Mouse (Mus musculus): ENCODE measurements around the gene Preb.

Preb gene

DNA sequence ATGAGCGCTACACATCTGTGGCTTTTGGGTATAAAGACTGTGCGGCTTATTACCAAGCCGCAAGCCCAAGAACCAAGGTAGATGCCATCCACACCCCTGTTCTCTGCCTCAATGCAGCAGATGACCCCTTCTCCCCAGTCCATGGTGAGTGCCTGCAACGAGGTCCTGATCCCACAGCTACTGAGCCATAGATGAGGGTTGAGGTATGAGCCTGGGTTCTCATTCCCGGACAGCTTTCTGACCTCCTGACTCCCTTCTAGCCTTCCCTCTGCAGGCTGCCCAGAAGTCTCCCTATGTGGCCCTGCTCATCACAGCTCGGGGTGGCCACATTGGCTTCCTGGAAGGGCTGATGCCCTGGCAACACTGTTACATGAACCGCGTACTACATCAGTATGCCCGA is 5.6 kb downstream of the Preb start:
- DNase-seq (ENCODE audit: low spot score), result no peak

GRCm38 (mm10) chr5:30954065-30954464 is 6.1 kb downstream of the Preb start:
- DNase-seq (ENCODE audit: low spot score), result no peak

GRCm38 (mm10) chr5:30952551-30952950 is 7.6 kb downstream of the Preb start:
- DNase-seq (ENCODE audit: low spot score), result no peak

GRCm38 (mm10) chr5:30951706-30952105 is 8.5 kb downstream of the Preb start:
- no peak for DNase-seq (ENCODE audit: low spot score)

GRCm38 (mm10) chr5:30950922-30951321 is 9.2 kb downstream of the Preb start:
- no peak for DNase-seq (ENCODE audit: low spot score)

DNA sequence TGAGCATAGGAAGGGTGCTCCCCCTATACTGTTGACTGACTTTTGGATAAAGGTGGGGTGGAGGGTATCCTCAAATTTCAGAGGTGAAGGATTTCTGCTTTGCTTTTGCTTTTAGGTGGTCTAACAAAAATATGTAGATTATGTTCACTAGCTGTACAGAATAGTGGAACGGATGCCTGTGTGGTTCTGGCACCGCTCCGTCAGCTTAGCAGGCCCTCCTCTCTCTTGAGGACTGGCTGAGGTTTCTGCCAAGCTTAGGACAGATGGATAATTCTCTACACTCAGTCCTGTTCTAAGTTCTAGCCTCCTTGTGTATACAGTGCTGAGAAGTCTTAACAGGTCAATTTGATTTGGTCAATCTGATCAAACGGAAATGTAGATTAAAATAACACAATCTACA is 9.7 kb downstream of the Preb start:
- no peak for DNase-seq (ENCODE audit: low spot score)

- DNase-seq (ENCODE audit: low spot score), result peak; percentile 91
Observed at GRCm38 (mm10) chr5:30949654-30950326, 10.4 kb downstream of the Preb start.

DNA sequence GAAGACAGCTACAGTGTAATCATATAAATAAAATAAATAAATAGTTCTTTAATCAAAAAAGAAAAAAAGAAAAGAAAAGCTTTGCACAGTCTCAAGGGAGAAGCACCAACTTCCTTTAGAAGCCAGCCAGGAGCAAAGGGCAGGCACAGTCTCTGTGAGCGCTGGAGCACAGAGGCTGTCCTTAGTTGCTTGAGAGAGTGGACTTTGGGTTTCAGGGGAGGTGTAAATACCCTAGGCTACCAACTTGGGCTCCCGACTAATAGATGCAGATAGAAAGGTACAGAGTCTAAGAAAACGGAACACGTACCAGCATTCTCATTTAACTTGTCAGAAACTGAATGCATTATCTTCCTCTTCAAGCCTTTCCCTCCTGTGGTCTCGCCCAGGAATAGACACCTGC is 11.5 kb downstream of the Preb start:
- DNase-seq (ENCODE audit: low spot score), result no peak

GRCm38 (mm10) chr5:30944956-30945781 is 15.0 kb downstream of the Preb start, which contains the start of gene Cgref1:
Cgref1 (minus strand) TSS chr5:30945591.
- peak; percentile 73 for DNase-seq (ENCODE audit: low spot score)

DNA sequence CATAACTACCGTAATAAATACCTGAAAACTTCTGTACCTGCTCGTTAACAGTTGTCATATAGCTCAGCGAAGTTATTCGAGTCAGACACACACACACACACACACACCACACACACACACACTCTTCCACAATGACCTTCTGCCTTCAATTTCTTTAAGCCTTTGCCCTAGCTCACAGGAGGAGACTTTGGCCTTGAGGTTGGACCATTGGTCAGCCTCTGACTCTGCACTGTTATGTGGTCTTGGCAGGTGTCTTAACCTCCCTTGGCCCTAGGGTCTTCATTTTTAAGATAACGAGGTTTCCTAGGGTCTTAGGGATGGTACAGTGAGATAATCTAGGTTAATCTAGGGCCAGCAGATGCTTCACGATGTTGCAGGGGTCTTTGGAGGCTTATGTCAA is 15.8 kb downstream of the Preb start:
- no peak for DNase-seq (ENCODE audit: low spot score)

- DNase-seq (ENCODE audit: low spot score), result no peak
Observed at GRCm38 (mm10) chr5:30943004-30943403, 17.2 kb downstream of the Preb start.

DNA sequence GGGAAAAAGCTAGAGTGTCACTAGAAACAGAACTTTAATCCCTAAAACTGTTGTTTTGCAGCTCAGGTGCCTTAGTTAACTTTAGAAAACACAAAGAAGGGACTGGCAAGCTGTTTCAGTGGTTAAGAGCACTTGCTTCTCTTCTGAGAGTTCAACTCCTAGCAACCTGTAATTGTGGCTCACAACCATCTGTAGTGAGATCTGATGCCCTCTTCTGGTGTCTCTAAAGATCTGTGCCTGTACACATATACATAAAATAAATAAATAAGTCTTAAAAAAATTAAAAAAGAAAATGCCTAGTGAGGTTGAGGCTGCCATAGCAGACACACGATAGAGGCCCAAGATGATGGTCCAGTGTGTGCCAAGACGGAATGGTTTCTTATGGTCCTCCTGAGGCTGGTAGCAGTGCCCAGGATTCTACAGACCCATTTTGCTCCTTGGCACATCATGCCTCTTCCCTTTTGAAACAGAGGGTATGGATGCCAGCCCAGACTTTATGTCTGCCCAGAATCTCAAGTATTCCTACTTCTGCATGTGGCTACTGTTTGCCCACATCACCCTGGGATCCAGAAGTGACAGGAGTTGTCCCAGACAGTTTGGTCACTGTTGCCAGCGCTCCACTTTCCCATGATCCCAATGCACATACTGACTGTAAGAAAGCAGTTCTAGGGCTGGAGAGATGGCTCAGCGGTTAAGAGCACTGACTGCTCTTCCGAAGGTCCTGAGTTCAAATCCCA is 25.3 kb downstream of the Preb start:
- no peak for DNase-seq (ENCODE audit: low spot score)

DNA sequence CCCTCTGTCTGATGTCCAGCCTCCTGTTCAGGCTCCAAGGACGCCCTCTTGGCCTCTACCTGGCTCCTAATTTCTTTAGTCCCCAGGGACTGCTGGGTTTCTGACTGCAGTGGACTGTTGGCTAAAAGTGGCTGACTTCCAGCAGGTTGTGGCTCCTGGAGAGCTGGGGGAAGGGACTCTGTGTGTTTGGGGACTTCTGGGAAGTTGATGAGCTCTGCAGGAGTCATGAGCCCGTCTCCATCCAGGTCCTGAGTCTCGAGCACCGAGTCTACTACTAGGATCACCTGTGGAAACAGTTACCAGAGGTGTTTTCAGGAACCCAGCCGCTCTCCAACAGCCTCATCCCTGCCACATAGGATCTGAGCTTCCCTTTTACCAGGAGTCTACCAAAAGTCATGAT is 26.5 kb downstream of the Preb start:
- no peak for DNase-seq (ENCODE audit: low spot score)

DNA sequence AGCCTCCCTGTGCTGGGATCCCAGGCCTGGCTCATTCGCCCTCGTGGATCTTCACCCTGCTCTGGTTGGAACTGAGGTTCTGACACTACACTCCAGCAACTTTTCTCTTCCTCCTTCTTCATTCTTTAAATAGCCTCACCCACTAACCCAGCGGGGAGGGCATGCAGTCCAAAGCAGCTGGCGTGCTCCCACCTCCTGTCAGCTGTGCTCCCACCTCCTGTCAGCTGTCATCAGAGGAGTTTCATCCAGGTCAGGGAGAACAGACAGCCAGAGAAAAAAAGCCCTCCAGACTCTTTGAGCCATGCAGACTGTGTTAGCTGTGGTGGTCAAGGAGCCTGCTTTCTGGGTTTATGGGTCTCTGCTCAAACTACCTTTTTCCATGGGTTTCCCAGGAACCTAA is 28.8 kb downstream of the Preb start:
- no peak for DNase-seq (ENCODE audit: low spot score)

DNA sequence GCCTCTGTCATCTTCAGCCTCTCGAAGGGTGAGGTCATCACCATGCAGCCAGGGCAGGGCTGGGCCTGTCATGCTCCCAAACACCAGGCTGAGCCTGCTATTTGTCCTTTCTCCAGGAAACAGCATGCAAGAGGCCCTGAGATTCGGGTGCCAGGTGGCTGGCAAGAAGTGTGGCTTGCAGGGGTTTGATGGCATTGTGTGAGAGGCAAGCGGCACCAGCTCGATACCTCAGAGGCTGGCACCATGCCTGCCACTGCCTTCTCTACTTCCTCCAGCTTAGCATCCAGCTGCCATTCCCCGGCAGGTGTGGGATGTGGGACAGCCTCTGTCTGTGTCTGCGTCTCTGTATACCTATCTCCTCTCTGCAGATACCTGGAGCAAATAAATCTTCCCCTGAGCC is 29.3 kb downstream of the Preb start:
- DNase-seq (ENCODE audit: low spot score), result no peak

- peak; percentile 80 for DNase-seq (ENCODE audit: low spot score)
Observed at GRCm38 (mm10) chr5:30930121-30930520, 30.0 kb downstream of the Preb start.

GRCm38 (mm10) chr5:30927945-30928529 is 32.1 kb downstream of the Preb start:
- DNase-seq (ENCODE audit: low spot score), result no peak

- no peak for DNase-seq (ENCODE audit: low spot score)
Observed at GRCm38 (mm10) chr5:30926073-30926472, 34.1 kb downstream of the Preb start.

GRCm38 (mm10) chr5:30925217-30925616 is 34.9 kb downstream of the Preb start:
- DNase-seq (ENCODE audit: low spot score), result no peak

GRCm38 (mm10) chr5:30924614-30925013 is 35.5 kb downstream of the Preb start:
- DNase-seq (ENCODE audit: low spot score), result no peak

DNA sequence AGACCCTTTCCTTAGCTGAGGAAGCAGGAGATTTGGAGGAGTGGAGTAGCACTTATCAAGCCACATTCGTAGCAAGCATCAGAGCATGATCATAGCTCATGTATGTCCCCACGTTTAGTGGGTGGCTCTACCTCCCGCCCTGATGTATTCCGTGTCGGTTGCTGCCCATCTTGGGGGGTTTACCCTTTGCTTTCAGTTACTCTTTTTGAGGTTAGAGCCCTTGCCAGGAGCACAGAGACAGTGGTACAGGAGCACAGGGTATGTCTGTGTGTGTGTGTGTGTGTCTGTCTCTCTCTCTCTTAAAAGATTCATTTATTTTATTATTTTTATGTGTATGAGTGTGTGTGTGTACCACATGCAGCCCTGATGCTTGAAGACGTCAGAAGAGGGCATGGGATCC is 37.0 kb downstream of the Preb start:
- DNase-seq (ENCODE audit: low spot score), result no peak

DNA sequence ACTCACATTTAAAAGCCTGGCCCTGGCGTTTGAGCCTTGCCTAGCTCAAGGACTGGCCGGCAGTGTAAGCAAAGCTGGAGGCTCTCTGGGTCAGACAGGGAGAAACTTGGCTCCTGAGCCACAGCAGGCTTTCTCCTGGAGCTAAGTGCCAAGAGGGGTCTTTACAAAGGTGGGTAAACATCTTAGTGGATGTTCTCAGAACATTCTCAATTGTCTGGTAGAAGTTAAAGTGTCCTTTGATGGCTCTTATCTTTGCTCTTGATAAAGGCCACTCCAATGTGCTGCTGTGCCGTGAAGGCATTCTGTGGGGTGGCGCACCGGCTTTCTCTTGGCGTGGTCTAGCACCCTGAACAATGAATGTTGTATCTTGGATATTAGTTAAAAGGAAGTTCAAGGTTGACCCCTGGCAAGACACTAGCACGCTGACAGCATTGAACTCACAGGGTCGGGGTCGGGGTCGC is 37.5 kb downstream of the Preb start:
- no peak for DNase-seq (ENCODE audit: low spot score)

All from urinary bladder, postnatal 14 days (tissue).